ENCODE assay signal across 8 mouse cellular contexts in the genomic region with DNA sequence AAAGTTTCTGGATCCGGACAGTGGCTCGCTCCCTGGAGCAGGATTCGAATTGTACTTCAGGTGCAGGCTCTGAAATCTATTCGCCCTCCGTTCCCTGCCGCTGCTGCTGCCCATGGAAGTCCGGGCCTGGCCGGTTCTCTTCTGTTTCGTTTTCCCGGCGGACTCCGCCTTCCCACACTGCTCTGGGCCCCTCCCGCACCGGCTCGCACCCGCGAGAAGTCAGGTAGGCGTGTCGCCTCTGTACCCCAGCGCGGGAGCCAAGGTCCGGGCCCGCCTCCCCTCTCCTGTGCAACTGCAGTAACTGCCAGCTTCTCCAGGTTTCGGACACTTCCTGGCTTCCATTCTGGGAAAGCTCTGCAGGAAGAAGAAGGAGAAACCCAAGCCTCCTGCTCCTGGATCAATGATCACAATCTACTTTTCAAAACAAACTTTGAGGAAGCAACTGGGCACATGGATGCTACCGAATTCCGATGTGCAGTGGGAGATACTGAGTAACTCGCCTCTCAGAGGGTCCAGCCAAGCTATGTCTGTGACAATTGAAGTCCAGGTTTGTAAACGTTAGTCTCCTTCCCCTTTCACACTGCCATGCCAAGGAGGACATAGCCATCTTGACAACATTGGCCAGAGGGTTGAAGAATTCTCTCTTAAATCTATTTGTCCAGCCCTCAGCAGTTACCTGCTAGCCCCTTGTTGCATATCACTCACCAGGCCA. TPM values are rescaled to one million over a fixed set of nuclear protein-coding genes. Genes with fewer than 3 reads are reported as not detected.
DNase-seq lines count a peak whose midpoint lies in the region; ATAC-seq and TF ChIP-seq lines count a peak whose summit lies in the region.

A gene (minus strand): TSS at position 173 of the 712 bp plus-strand sequence.

- H3K4me1 ChIP-seq in bone marrow, adult 2 months (ENCODE audit: control insufficient read depth, insufficient read depth, low read length), result no peaks in the 10 kb centered on the region; the same call in 1 of the 2 replicates
- H3K4me1 ChIP-seq in embryonic facial prominence, embryonic 15.5 days, result peaks cover 12% of the 10 kb centered on the region
- peaks cover 21% of the 10 kb centered on the region for H3K4me1 ChIP-seq in limb, embryonic 13.5 days
- H3K4me1 ChIP-seq in midbrain, embryonic 15.5 days, result peaks cover 8% of the 10 kb centered on the region; the same call in 1 of the 2 replicates

- H3K27ac ChIP-seq in bone marrow, adult 2 months (ENCODE audit: control insufficient read depth, insufficient read depth, low read depth, low read length, poor library complexity), result peak within 1 kb of the TSS; percentile 18
- peak within 1 kb of the TSS; percentile 77 for H3K27ac ChIP-seq in embryonic facial prominence, embryonic 15.5 days (replicated peaks)
- peak within 1 kb of the TSS; percentile 55 for H3K27ac ChIP-seq in limb, embryonic 13.5 days
- no peak within 1 kb of the TSS for H3K27ac ChIP-seq in midbrain, embryonic 15.5 days

- H3K9me3 ChIP-seq in embryonic facial prominence, embryonic 15.5 days (replicated peaks), result no peaks in the 10 kb centered on the region
- H3K9me3 ChIP-seq in limb, embryonic 13.5 days, result no peaks in the 10 kb centered on the region
- no peaks in the 10 kb centered on the region for H3K9me3 ChIP-seq in midbrain, embryonic 15.5 days

- TF ChIP-seq POLR2A in bone marrow, adult 2 months (IDR thresholded peaks at IDR 0.05; ENCODE audit: borderline replicate concordance, control insufficient read depth, low read depth, low read length), result peak; percentile 74; the same call in 1 of the 2 replicates

- WGBS in bone marrow, adult 2 months, result under 1% methylated on average over 28 of the region's 28 CpGs
- under 1% methylated on average over 28 of the region's 28 CpGs for WGBS in embryonic facial prominence, embryonic 15.5 days
- 2% methylated on average over 28 of the region's 28 CpGs for WGBS in limb, embryonic 13.5 days
- 2% methylated on average over 28 of the region's 28 CpGs for WGBS in midbrain, embryonic 15.5 days

- H3K36me3 ChIP-seq in embryonic facial prominence, embryonic 15.5 days, result peaks cover 7% of the 10 kb centered on the region; the same call in 1 of the 2 replicates
- peaks cover 10% of the 10 kb centered on the region for H3K36me3 ChIP-seq in limb, embryonic 13.5 days
- H3K36me3 ChIP-seq in midbrain, embryonic 15.5 days (replicated peaks), result no peaks in the 10 kb centered on the region

- H3K4me3 ChIP-seq in bone marrow, adult 2 months (replicated peaks; ENCODE audit: control insufficient read depth, low read depth, low read length), result peak within 1 kb of the TSS; percentile 77
- peak within 1 kb of the TSS; percentile 65 for H3K4me3 ChIP-seq in embryonic facial prominence, embryonic 15.5 days (replicated peaks)
- H3K4me3 ChIP-seq in limb, embryonic 13.5 days, result peak within 1 kb of the TSS; percentile 60
- H3K4me3 ChIP-seq in midbrain, embryonic 15.5 days, result peak within 1 kb of the TSS; percentile 33

- peak; percentile 79 for DNase-seq in A20 (ENCODE audit: low read depth, low spot score)
- DNase-seq in heart, adult 8-10 months (ENCODE audit: low spot score), result peak; percentile 75
- peak; percentile 88 to 91 for DNase-seq in kidney, adult 8-10 months
- DNase-seq in spleen, postnatal 14 days (ENCODE audit: low spot score in 2 of 2), result peak; percentile 63 to 73

- ATAC-seq in embryonic facial prominence, embryonic 15.5 days (ENCODE audit: insufficient number of reproducible peaks, low FRiP score, low TSS enrichment, low read depth), result peak; percentile 93
- ATAC-seq in limb, embryonic 13.5 days (ENCODE audit: low FRiP score, low read depth), result peak; percentile 96
- peak; percentile 86 for ATAC-seq in midbrain, embryonic 15.5 days (replicated peaks)

- no peak for TF ChIP-seq CTCF in bone marrow, adult 2 months (IDR thresholded peaks at IDR 0.05; ENCODE audit: control insufficient read depth, insufficient read depth, low read length)

- H3K4me2 ChIP-seq in embryonic facial prominence, embryonic 15.5 days (replicated peaks), result peak within 1 kb of the TSS; percentile 61
- peak within 1 kb of the TSS; percentile 69 for H3K4me2 ChIP-seq in limb, embryonic 13.5 days (replicated peaks)
- H3K4me2 ChIP-seq in midbrain, embryonic 15.5 days, result peak within 1 kb of the TSS; percentile 72

- H3K9ac ChIP-seq in embryonic facial prominence, embryonic 15.5 days, result peak within 1 kb of the TSS; percentile 58
- peak within 1 kb of the TSS; percentile 74 for H3K9ac ChIP-seq in limb, embryonic 13.5 days
- H3K9ac ChIP-seq in midbrain, embryonic 15.5 days, result peak within 1 kb of the TSS; percentile 33; the same call in 1 of the 2 replicates

- H3K27me3 ChIP-seq in embryonic facial prominence, embryonic 15.5 days, result no peaks in the 10 kb centered on the region
- no peaks in the 10 kb centered on the region for H3K27me3 ChIP-seq in limb, embryonic 13.5 days
- no peaks in the 10 kb centered on the region for H3K27me3 ChIP-seq in midbrain, embryonic 15.5 days (replicated peaks)

RNA-seq across cellular contexts. Expression of the gene that starts here (rescaled TPM):
- 13.2 and 13.5 TPM in 2 replicates for polyA plus RNA-seq in bone marrow, adult 2 months (2011; ENCODE audit: insufficient read depth, insufficient read length, low replicate concordance, missing spikeins)
- 9.4 and 11.3 TPM in 2 replicates for polyA plus RNA-seq in embryonic facial prominence, embryonic 15.5 days (2015; fragmentation: Nextera tagmentation; extraction: Ambion mirVana)
- total RNA-seq in heart, adult 8-10 months (2022), result 1 to 10 TPM; 7.9 to 9.5 (median 8.2) TPM
- 13.5 and 16.0 TPM in 2 replicates for polyA plus RNA-seq in limb, embryonic 13.5 days (2015; fragmentation: Nextera tagmentation; extraction: Ambion mirVana)
- polyA plus RNA-seq in midbrain, embryonic 15.5 days (2015; fragmentation: Nextera tagmentation; extraction: Ambion mirVana), result 2.2 and 4.3 TPM in 2 replicates
